ENCODE assay signal across 8 mouse cellular contexts in genomic region chr16:14162988-14163416, GRCm38 (mm10). TPM values are rescaled to one million over a fixed set of nuclear protein-coding genes. Genes with fewer than 3 reads are reported as not detected.
DNase-seq lines count a peak whose midpoint lies in the region; ATAC-seq and TF ChIP-seq lines count a peak whose summit lies in the region.

Nde1 (plus strand) TSS chr16:14163275.
Marf1 (minus strand) TSS chr16:14163351.

- peak within 1 kb of the TSS; percentile 75 for H3K9ac ChIP-seq in hindbrain, embryonic 16.5 days (ENCODE audit: low read depth, low read length)

- H3K4me1 ChIP-seq in hindbrain, embryonic 16.5 days (ENCODE audit: control insufficient read depth, insufficient read depth, low read depth, low read length): peaks cover 16% of the 10 kb centered on the region

- DNase-seq in gastrocnemius, adult 2 months: peak; percentile 97
- peak; percentile 61 for DNase-seq in left cerebral cortex, adult 11 months (ENCODE audit: low spot score)
- DNase-seq in lung, postnatal 4 days: peak; percentile 95 to 97
- peak; percentile 53 for DNase-seq in retina, postnatal 7 days (ENCODE audit: low read depth, low spot score)
- peak; percentile 79 to 89 for DNase-seq in urinary bladder, adult 18-20 months (ENCODE audit: low spot score in 2 of 2)

- peak within 1 kb of the TSS; percentile 96 for H3K4me2 ChIP-seq in hindbrain, embryonic 16.5 days (ENCODE audit: low read length)

- no peaks in the 10 kb centered on the region for H3K36me3 ChIP-seq in hindbrain, embryonic 16.5 days (ENCODE audit: control insufficient read depth, insufficient read depth, low read length)

- peak within 1 kb of the TSS; percentile 96 for H3K27ac ChIP-seq in gastrocnemius, adult 2 months
- peak within 1 kb of the TSS; percentile 54; the same call in 1 of the 2 replicates for H3K27ac ChIP-seq in hindbrain, embryonic 16.5 days (ENCODE audit: low read depth, low read length)

- peak within 1 kb of the TSS; percentile 88 for H3K4me3 ChIP-seq in gastrocnemius, adult 2 months
- peak within 1 kb of the TSS; percentile 69 for H3K4me3 ChIP-seq in hindbrain, embryonic 16.5 days (ENCODE audit: low read length)

- intact Hi-C loops in gastrocnemius, adult 2 months (cut with DNase I): loop anchor here (2.0 kb wide), 1 partner anchor 264 kb away; no protein-coding TSS in a partner anchor

- no peaks in the 10 kb centered on the region; the same call in 1 of the 2 replicates for H3K27me3 ChIP-seq in hindbrain, embryonic 16.5 days (replicated peaks; ENCODE audit: control insufficient read depth, insufficient read depth, low read length)

- peak; percentile 73 for ATAC-seq in activated CD4-positive, CD25-positive, alpha-beta regulatory T cell, adult 4 months
- peak; percentile 70 for ATAC-seq in common myeloid progenitor, adult 5-6 weeks (replicated peaks; ENCODE audit: low read depth, poor library complexity, severe bottlenecking)
- ATAC-seq in hindbrain, embryonic 16.5 days: peak; percentile 77

- no peaks in the 10 kb centered on the region for H3K9me3 ChIP-seq in hindbrain, embryonic 16.5 days (ENCODE audit: control insufficient read depth, low read length)

- TF ChIP-seq CTCF in gastrocnemius, adult 2 months (IDR thresholded peaks at IDR 0.05): no peak

- WGBS in hindbrain, embryonic 16.5 days: under 1% methylated on average over 36 of the region's 43 CpGs

RNA-seq across cellular contexts. Expression of gene Nde1, which starts in this region (rescaled TPM):
- 10 to 100 TPM; 98.7 to 99.1 TPM for polyA plus RNA-seq in activated CD4-positive, CD25-positive, alpha-beta regulatory T cell, adult 4 months (2017; shearing (Covaris generic))
- 62.4 and 88.1 TPM in 2 replicates for total RNA-seq in common myeloid progenitor, adult 5-6 weeks (2017)
- 10 to 100 TPM; 29.9 to 32.2 TPM for total RNA-seq in gastrocnemius, adult 2 months (2021)
- 28.3 and 32.6 TPM in 2 replicates for polyA plus RNA-seq in hindbrain, embryonic 16.5 days (2015; fragmentation: Nextera tagmentation; extraction: Ambion mirVana)

RNA-seq across cellular contexts. Expression of gene Marf1, which starts in this region (rescaled TPM):
- 10 to 100 TPM; 29.1 to 33.9 TPM for polyA plus RNA-seq in activated CD4-positive, CD25-positive, alpha-beta regulatory T cell, adult 4 months (2017; shearing (Covaris generic))
- total RNA-seq in common myeloid progenitor, adult 5-6 weeks (2017): 31.7 and 32.9 TPM in 2 replicates
- total RNA-seq in gastrocnemius, adult 2 months (2021): 10 to 100 TPM; 20.9 to 25.6 TPM
- polyA plus RNA-seq in hindbrain, embryonic 16.5 days (2015; fragmentation: Nextera tagmentation; extraction: Ambion mirVana): 12.3 and 13.1 TPM in 2 replicates

Comparison
In these comparisons a context has a peak if more than half of its experiments do, and no peak if none do; other contexts are left out.
1. Peak in every context shown above with its lines: DNase-seq, ATAC-seq, H3K4me3 ChIP-seq and H3K27ac ChIP-seq.